Mouse (Mus musculus) T-helper 2 cell (primary cell): Measurements from ENCODE around the gene C2cd4c.

Experiments
- in situ Hi-C: fragments of 300-600 bp; cut with MboI, MseI; formaldehyde crosslinking; loops from one replicate; pipeline ENCODE4 v1.15.1; 2025; ENCODE audit warnings: high pct_unique_total_duplicates

C2cd4c gene

GRCm38 (mm10) chr10:79613578-79614304, at the start of gene C2cd4c:
C2cd4c (minus strand) TSS chr10:79614025.
- in situ Hi-C loops = no loop called here

- in situ Hi-C loops = no loop called here
These were observed 48.0 kb upstream of the C2cd4c start for GRCm38 (mm10) chr10:79661861-79662260.

GRCm38 (mm10) chr10:79660298-79660697, 46.5 kb upstream of the C2cd4c start:
- in situ Hi-C loops = no loop called here

- in situ Hi-C loops = loop anchor here (10.0 kb wide), 1 partner anchor 674 kb away; the partner anchor contains the start of gene Olfr1352
These were observed 45.0 kb upstream of the C2cd4c start for GRCm38 (mm10) chr10:79658829-79659228.

- in situ Hi-C loops = loop anchor here (10.0 kb wide), 1 partner anchor 670 kb away; the partner anchor contains the start of gene Olfr1352
These were observed 41.1 kb upstream of the C2cd4c start for GRCm38 (mm10) chr10:79654946-79655395.

GRCm38 (mm10) chr10:79652789-79653188, 39.0 kb upstream of the C2cd4c start:
- in situ Hi-C loops = loop anchor here (10.0 kb wide), 1 partner anchor 668 kb away; the partner anchor contains the start of gene Olfr1352

GRCm38 (mm10) chr10:79649070-79649751, 35.4 kb upstream of the C2cd4c start:
- in situ Hi-C loops = loop anchor here (5.0 kb wide), 1 partner anchor 57 kb away; no protein-coding TSS in a partner anchor

GRCm38 (mm10) chr10:79645711-79646110, 31.9 kb upstream of the C2cd4c start, which contains the start of gene Odf3l2:
Odf3l2 (minus strand) TSS chr10:79645738.
- in situ Hi-C loops = loop anchor here (5.0 kb wide), 1 partner anchor 53 kb away; no protein-coding TSS in a partner anchor

GRCm38 (mm10) chr10:79638486-79639204, 24.8 kb upstream of the C2cd4c start:
- in situ Hi-C loops = no loop called here

- in situ Hi-C loops = no loop called here
These were observed 23.6 kb upstream of the C2cd4c start, which contains the start of gene Shc2 for GRCm38 (mm10) chr10:79637128-79638110. Shc2 (minus strand) TSS chr10:79637918.

GRCm38 (mm10) chr10:79636287-79636686, 22.5 kb upstream of the C2cd4c start:
- in situ Hi-C loops = no loop called here

- in situ Hi-C loops = no loop called here
These were observed 19.4 kb upstream of the C2cd4c start for GRCm38 (mm10) chr10:79633006-79633777.

- in situ Hi-C loops = no loop called here
These were observed 17.6 kb upstream of the C2cd4c start for GRCm38 (mm10) chr10:79631432-79631831.

GRCm38 (mm10) chr10:79628377-79628776, 14.6 kb upstream of the C2cd4c start:
- in situ Hi-C loops = no loop called here

GRCm38 (mm10) chr10:79626156-79626555, 12.3 kb upstream of the C2cd4c start:
- in situ Hi-C loops = no loop called here

- in situ Hi-C loops = no loop called here
These were observed 11.6 kb upstream of the C2cd4c start for GRCm38 (mm10) chr10:79625398-79625797.

GRCm38 (mm10) chr10:79623950-79624349, 10.1 kb upstream of the C2cd4c start:
- in situ Hi-C loops = no loop called here

- in situ Hi-C loops = no loop called here
These were observed 2.6 kb upstream of the C2cd4c start for GRCm38 (mm10) chr10:79616376-79616775.

- in situ Hi-C loops = no loop called here
These were observed 2.0 kb upstream of the C2cd4c start for GRCm38 (mm10) chr10:79615860-79616259.

- in situ Hi-C loops = no loop called here
These were observed 449 bp upstream of the C2cd4c start for GRCm38 (mm10) chr10:79614305-79614643.
